Mouse (Mus musculus) limb, embryonic 13.5 days (tissue): ENCODE data around the gene Adprhl2. TPM values are rescaled to one million over a fixed set of nuclear protein-coding genes. Genes with fewer than 3 reads are reported as not detected.

Source experiments
- ATAC-seq: fragments of 200-750 bp; cut with Nextera tagmentation; 2 replicates; pipeline ENCODE4 v1.8.0; 2017; ENCODE audit warnings: low read depth, moderate number of reproducible peaks, moderate TSS enrichment; ENCODE audit not compliant: low FRiP score
- H3K27ac ChIP-seq: fragments of 300-500 bp; sonication (generic); 2 replicates; pipeline ENCODE4 v1.5.1; 2015; ENCODE audit warnings: inconsistent platforms, mild to moderate bottlenecking, moderate library complexity
- H3K27me3 ChIP-seq: fragments of 300-500 bp; sonication (generic); 2 replicates; pipeline ENCODE4 v1.6.1; 2015; ENCODE audit warnings: mild to moderate bottlenecking, inconsistent platforms
- H3K36me3 ChIP-seq: fragments of 300-500 bp; sonication (generic); 2 replicates; pipeline ENCODE4 v1.6.1; 2015; ENCODE audit warnings: inconsistent platforms, mild to moderate bottlenecking, moderate library complexity
- H3K4me1 ChIP-seq: fragments of 300-500 bp; sonication (generic); 2 replicates; pipeline ENCODE4 v1.6.1; 2015; ENCODE audit warnings: inconsistent platforms
- H3K4me2 ChIP-seq: fragments of 300-500 bp; sonication (generic); replicated peaks from 2 replicates; pipeline ENCODE4 v1.6.1; 2015; ENCODE audit warnings: inconsistent platforms, mild to moderate bottlenecking, moderate library complexity
- H3K4me3 ChIP-seq: fragments of 300-500 bp; sonication (generic); 2 replicates; pipeline ENCODE4 v1.5.1; 2015; ENCODE audit warnings: moderate library complexity, mild to moderate bottlenecking, inconsistent platforms
- H3K9ac ChIP-seq: fragments of 300-500 bp; sonication (generic); 2 replicates; pipeline ENCODE4 v1.6.1; 2015; ENCODE audit warnings: mild to moderate bottlenecking, inconsistent platforms
- H3K9me3 ChIP-seq: fragments of 300-500 bp; sonication (generic); 2 replicates; pipeline ENCODE4 v1.6.1; 2016; ENCODE audit warnings: inconsistent platforms
- WGBS: fragments of 180-500 bp; shearing (Covaris S2); methylation state at CpG from one replicate; pipeline ENCODE4 v1.1.7; 2015; 5-methylcytosine and 5-hydroxymethylcytosine counted together
- polyA plus RNA-seq: library from polyadenylated mRNA; unstranded; fragments of >200 nt; fragmentation: Nextera tagmentation; extraction: Ambion mirVana; gene quantifications from 2 replicates; pipeline ENCODE4 v1.2.1, GENCODE M21; 2015

Gene Adprhl2
- polyA plus RNA-seq, 1 experiment from 2014 or later = 91.5 TPM

DNA sequence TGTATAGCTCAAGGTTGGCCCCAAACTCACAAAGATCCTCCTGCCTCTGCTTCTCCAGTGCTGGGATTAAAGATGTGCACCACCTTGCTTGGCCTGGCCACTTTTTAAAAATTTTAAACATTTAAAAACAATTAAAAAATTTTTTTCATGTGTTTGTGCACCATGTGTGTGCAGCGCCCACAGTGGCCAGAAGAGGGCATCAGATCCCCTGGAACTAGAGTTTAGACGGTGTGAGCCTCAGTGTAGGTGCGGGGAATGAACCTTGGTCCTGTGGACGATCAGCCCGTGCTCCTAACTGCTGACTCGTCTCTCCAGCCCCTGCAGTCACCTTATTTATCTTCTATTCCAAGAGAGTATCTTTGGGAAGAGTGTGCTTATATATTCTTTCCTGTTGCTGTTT lies 15.4 kb downstream of the Adprhl2 start:
- Histone ChIP-seq H3K4me1 (peaks cover 26% of the 10 kb centered on the region), H3K4me3 (no peak overlapping the region), H3K36me3 (0 out of 2 replicates have a peak, but pooled peaks cover 5% of the 10 kb centered on the region), H3K9me3 (0 out of 2 replicates have a peak, but pooled peaks cover 7% of the 10 kb centered on the region), H3K27me3 (peaks cover 21% of the 10 kb centered on the region), H3K4me2 (no peak overlapping the region), H3K9ac (no peak overlapping the region), H3K27ac (no peak overlapping the region)
- 87% methylated on average over 6 of the region's 6 CpGs for WGBS
- no peak for ATAC-seq

DNA sequence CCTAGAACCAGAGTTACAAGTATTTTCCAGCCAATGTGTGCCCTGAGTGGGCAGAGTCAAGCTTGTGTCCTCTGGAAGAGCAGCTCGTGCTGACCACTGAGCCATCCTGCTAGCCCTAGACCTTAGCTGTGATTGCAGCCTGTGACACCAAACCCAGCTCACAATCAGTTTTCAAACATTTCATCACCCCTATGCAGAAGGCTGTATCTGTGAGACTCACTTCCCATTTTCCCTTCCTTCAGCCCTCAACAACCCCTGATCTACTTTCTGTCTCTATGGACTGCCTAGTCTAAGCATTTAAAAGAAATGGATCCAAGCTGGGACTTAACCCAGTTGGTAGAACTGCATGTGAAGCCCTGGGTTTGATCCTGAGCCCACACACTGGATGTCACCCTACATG lies 16.1 kb downstream of the Adprhl2 start:
- H3K27ac ChIP-seq = no peak overlapping the region
- 93% methylated on average over 1 of the region's 1 CpGs for WGBS
- H3K4me2 ChIP-seq = no peak overlapping the region
- H3K4me1 ChIP-seq = peaks cover 33% of the 10 kb centered on the region
- ATAC-seq = no peak
- H3K4me3 ChIP-seq = no peak overlapping the region
- peaks cover 27% of the 10 kb centered on the region for H3K27me3 ChIP-seq
- H3K9ac ChIP-seq = no peak overlapping the region
- H3K36me3 ChIP-seq = 0 out of 2 replicates have a peak, but pooled peaks cover 5% of the 10 kb centered on the region
- 0 out of 2 replicates have a peak, but pooled peaks cover 7% of the 10 kb centered on the region for H3K9me3 ChIP-seq

DNA sequence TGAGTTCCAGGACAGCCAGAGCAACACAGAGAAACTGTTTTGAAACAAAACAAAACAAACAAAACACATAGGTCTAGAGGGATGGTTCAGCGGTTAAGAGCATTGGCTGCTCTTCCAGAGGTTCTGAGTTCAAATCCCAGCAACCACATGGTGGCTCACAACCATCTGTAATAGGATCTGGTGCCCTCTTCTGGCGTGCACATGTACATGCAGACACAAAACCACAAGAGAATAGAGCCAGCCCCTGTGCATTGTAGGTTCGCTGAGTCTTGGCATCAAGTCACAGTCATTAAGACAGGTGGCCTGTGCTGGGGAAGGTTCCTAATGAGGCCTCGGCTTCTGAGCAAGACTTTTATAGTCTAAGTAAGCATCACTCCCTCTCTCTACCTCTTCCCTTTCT lies 17.6 kb downstream of the Adprhl2 start:
- H3K4me1 ChIP-seq = peaks cover 28% of the 10 kb centered on the region
- no peak overlapping the region for H3K4me3 ChIP-seq
- WGBS = 52% methylated on average over 4 of the region's 4 CpGs
- H3K9me3 ChIP-seq = 0 out of 2 replicates have a peak, but pooled peaks cover 7% of the 10 kb centered on the region
- no peak for ATAC-seq
- H3K4me2 ChIP-seq = no peak overlapping the region
- no peaks in the 10 kb centered on the region for H3K36me3 ChIP-seq
- no peak overlapping the region for H3K27ac ChIP-seq
- peaks cover 37% of the 10 kb centered on the region for H3K27me3 ChIP-seq
- H3K9ac ChIP-seq = no peak overlapping the region

DNA sequence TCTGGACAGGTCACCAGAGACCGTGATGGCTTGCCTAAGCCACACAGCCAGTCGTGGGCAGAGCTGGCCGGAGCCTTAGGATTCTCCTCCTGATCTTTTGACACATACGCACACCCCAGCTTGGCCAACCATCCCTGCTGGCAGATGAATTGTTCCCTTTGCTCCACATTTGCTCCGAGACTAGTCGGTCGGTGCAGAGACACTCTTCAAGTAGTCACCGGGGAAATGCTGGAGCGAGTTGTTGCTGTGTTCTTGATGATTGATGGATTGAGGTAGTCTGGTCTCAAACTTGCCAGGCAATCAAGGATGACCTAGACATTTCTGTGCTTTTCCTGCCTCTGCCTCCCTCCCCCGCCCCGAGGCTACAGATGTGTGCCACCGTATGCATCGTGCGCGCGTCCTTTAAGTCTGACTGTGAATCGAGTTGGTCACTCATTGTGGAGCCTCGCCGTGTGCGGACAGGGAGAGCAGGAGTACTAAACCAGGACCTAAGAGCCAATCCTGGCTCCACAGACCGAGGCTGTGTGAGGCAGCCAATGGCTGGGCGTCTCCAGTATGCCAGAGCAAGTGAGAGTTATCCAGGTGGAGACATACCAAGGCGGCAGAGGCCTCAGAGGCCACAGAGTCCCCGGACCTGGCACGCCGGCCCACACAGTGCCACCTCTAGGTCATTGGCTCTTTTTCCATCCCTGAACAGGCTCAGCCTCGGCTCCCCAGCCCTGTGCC lies 19.8 kb downstream of the Adprhl2 start:
- Histone ChIP-seq H3K27ac (peak overlapping the region; percentile 76), H3K4me3 (peak overlapping the region; percentile 44), H3K4me1 (peaks cover 38% of the 10 kb centered on the region), H3K4me2 (peak overlapping the region; percentile 82), H3K9ac (peak overlapping the region; percentile 57), H3K27me3 (peaks cover 51% of the 10 kb centered on the region), H3K36me3 (0 out of 2 replicates have a peak, but pooled peaks cover 5% of the 10 kb centered on the region), H3K9me3 (0 out of 2 replicates have a peak, but pooled peaks cover 7% of the 10 kb centered on the region)
- peak; percentile 6; the same call in 1 of the 2 replicates for ATAC-seq
- 6% methylated on average over 27 of the region's 27 CpGs for WGBS

DNA sequence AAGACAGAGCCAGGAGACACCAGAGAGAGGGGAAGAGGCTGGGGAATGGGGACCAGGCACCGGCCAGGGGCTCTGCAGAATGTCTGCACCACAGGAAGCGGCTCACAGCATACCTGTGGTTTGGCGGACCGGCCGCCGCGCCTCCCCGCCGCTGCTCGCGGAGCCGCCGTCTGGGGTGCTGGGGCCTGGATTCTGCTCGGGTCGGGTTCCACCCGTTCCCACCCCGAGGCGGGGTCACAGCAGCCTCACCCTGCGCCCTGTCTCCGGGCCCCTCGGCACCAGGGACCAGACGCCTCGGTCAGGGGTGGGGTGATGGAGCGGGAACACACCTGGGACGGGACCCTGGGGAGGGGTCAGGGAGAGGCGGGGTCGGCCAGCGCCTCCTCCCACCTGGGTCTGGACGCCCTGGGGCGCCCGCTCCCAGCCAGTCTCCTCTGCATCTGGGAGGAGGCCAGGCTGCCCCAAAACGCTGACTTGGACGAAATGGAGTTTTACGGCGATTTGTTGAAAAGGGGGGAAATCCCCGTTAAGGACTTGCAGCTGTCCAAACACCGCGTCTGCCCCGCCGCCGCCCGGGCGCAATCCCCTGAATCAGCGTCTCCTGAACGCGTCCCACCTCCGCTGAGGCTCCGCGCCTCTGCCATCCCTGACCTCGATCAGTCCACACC lies 20.5 kb downstream of the Adprhl2 start:
- peak overlapping the region; percentile 44 for H3K4me3 ChIP-seq
- 0 out of 2 replicates have a peak, but pooled peaks cover 6% of the 10 kb centered on the region for H3K9me3 ChIP-seq
- H3K4me2 ChIP-seq = peak overlapping the region; percentile 82
- H3K4me1 ChIP-seq = peaks cover 45% of the 10 kb centered on the region
- H3K9ac ChIP-seq = peak overlapping the region; percentile 57
- 1% methylated on average over 50 of the region's 50 CpGs for WGBS
- 0 out of 2 replicates have a peak, but pooled peaks cover 5% of the 10 kb centered on the region for H3K36me3 ChIP-seq
- peak overlapping the region; percentile 76 for H3K27ac ChIP-seq
- H3K27me3 ChIP-seq = peaks cover 51% of the 10 kb centered on the region
- ATAC-seq = peak; percentile 52

DNA sequence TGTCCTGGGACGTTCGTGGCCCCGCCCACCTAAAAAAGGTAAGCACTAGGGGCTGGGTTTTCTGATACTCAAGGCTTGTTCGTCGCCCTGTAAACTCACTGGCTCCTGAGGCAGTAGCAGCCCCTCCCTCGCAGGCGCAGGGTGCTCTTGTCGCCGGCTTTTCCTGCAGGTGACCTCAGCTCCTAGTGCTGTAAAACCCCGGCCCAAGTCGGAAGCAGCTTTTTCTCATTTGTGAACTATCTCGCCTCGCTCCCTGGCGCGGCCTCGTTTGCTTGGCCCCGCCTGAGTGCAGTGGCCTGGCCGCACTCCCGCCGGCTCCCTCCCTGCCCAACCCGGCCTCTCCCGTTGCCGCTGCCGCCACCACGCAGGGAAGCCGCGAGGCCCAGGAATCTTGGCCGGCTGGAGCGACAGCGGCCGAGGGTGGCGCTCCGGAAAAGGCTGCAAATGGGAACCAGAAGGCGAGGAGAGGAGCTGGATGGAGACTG lies 24.8 kb downstream of the Adprhl2 start:
- Histone ChIP-seq H3K27ac (peak overlapping the region; percentile 72), H3K9me3 (no peaks in the 10 kb centered on the region), H3K36me3 (0 out of 2 replicates have a peak, but pooled peaks cover 9% of the 10 kb centered on the region), H3K4me3 (peak overlapping the region; percentile 38), H3K4me2 (peak overlapping the region; percentile 72), H3K27me3 (peaks cover 42% of the 10 kb centered on the region), H3K4me1 (peaks cover 48% of the 10 kb centered on the region), H3K9ac (peak overlapping the region; percentile 63)
- ATAC-seq = peak; percentile 12; the same call in 1 of the 2 replicates
- WGBS = 0% methylated on average over 34 of the region's 34 CpGs

DNA sequence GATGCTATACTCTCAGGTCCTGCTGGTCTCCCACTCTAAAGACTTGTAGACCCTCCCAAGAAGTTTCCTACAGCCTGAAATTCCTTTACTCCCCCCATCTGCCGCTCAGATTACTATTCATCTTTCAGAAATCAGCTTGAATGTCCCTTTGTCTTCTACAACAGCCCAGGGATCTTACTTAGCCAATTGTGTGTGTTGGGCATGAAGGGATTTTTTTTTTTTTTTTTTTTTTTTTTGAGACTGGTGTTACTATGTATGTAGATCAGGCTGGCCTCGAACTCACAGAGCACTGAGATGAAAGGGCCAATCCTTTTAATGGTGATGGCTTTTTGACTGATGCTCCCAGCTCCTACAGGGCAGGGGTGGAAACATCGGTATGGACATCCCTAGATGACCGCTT lies 25.6 kb downstream of the Adprhl2 start:
- H3K4me3 ChIP-seq = no peak overlapping the region
- peaks cover 48% of the 10 kb centered on the region for H3K4me1 ChIP-seq
- ATAC-seq = no peak
- H3K9ac ChIP-seq = no peak overlapping the region
- no peaks in the 10 kb centered on the region for H3K9me3 ChIP-seq
- peaks cover 36% of the 10 kb centered on the region for H3K27me3 ChIP-seq
- 0 out of 2 replicates have a peak, but pooled peaks cover 9% of the 10 kb centered on the region for H3K36me3 ChIP-seq
- H3K4me2 ChIP-seq = peak overlapping the region; percentile 72
- no peak overlapping the region for H3K27ac ChIP-seq
- 45% methylated on average over 4 of the region's 4 CpGs for WGBS

DNA sequence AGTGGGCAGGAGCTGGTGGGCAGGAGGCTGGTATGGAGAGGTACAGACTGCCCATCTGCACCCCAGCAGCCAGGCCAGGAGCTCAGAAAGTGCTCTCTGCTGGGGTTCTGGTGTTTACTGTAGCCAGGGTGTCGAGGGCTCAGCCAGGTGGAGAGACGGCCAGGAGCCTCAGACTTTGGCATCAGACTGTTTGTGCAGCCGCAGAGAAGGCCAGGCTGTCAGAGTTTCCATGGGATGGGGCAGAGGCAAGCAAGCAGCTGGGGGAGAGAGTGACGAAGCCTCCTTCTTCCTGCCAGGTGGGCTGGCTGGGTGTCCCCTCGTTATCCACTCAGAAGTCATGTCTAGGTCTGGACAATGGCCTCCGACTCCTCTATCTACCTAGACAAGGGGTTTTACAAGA lies 26.4 kb downstream of the Adprhl2 start:
- ATAC-seq = no peak
- Histone ChIP-seq H3K9me3 (no peaks in the 10 kb centered on the region), H3K4me2 (no peak overlapping the region), H3K36me3 (0 out of 2 replicates have a peak, but pooled peaks cover 9% of the 10 kb centered on the region), H3K4me3 (no peak overlapping the region), H3K27ac (no peak overlapping the region), H3K4me1 (peaks cover 47% of the 10 kb centered on the region), H3K9ac (no peak overlapping the region), H3K27me3 (peaks cover 33% of the 10 kb centered on the region)
- WGBS = 63% methylated on average over 6 of the region's 6 CpGs

DNA sequence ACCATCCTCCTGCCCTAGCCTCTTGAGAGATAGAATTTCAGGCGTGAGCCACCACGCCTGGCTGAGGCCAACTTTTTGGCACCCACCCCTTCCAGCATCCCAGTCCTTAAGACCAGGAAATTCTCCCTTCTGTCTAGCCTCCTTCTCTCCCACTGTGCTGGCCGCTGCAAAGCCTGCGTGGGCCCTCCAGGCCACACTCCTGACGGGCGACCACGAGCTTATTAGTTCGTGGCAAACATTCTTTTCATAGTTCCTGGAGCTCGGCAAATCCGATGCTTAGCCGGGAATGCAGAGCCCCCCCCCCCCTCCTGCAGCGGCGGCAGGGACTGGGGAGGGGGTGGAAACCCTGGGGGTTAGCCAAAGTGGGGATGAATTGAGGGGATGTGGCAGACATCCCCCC lies 30.3 kb downstream of the Adprhl2 start:
- peak overlapping the region; percentile 7; the same call in 1 of the 2 replicates for H3K4me3 ChIP-seq
- 0 out of 2 replicates have a peak, but pooled peaks cover 4% of the 10 kb centered on the region for H3K36me3 ChIP-seq
- H3K9ac ChIP-seq = peak overlapping the region; percentile 54
- peak overlapping the region; percentile 38 for H3K4me2 ChIP-seq
- ATAC-seq = 0 out of 2 replicates have a peak, but pooled peaks have one; percentile 9
- peaks cover 50% of the 10 kb centered on the region for H3K27me3 ChIP-seq
- H3K4me1 ChIP-seq = peaks cover 58% of the 10 kb centered on the region
- H3K9me3 ChIP-seq = no peaks in the 10 kb centered on the region; the same call in 1 of the 2 replicates
- peak overlapping the region; percentile 67 for H3K27ac ChIP-seq
- 8% methylated on average over 11 of the region's 13 CpGs for whole genome bisulfite sequencing

DNA sequence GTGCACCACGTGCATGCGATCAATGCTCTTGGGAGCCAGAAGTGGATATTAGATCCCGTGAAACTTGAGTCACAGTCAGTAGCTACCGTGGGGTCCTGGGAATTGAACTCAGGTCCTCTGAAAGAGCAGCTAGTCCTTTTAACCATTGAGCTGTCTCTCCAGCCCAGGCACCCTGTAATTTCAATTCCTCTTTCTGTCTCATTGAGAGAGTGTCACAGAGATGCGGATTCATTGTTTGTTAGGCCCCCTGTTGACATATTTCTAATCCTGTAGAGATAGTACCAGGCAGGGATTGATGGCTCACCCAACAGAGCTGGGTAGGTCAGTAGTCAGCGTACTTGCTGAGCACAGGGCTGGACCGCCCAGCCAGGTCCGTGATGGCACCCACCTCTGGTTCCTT lies 31.2 kb downstream of the Adprhl2 start:
- Histone ChIP-seq H3K4me2 (no peak overlapping the region), H3K4me3 (no peak overlapping the region), H3K27ac (peak overlapping the region; percentile 10; the same call in 1 of the 2 replicates), H3K36me3 (0 out of 2 replicates have a peak, but pooled peaks cover 4% of the 10 kb centered on the region), H3K9me3 (peaks cover 6% of the 10 kb centered on the region; the same call in 1 of the 2 replicates), H3K4me1 (peaks cover 55% of the 10 kb centered on the region), H3K9ac (no peak overlapping the region; the same call in 1 of the 2 replicates), H3K27me3 (peaks cover 55% of the 10 kb centered on the region)
- no peak for ATAC-seq
- WGBS = 75% methylated on average over 8 of the region's 8 CpGs

DNA sequence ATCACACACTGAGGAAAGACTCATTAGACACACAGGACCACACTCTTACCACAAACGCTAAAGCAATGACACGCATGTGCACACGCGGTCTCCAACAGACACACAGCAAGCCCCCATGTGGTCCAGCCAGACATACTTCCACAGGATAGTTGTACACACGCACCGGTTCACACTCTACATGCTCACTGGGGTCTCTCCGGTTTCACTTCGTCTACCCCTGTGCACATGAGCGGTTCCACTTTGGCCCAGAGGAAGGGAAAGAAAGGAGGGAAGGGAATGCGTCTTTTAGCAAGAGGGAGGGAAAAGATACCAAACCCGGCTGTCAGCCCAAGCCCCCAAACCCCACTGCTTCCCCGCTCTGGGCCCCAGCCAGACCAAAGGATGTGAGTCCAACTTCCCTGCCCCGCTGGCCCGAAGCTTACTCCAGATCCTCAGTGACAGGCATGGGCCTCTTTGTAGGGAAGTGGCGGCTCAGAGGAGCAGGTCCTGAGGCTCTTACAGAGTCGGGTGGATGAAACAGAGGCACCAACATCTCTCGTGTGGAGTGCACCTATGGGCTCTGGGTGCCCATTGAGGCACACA lies 33.3 kb downstream of the Adprhl2 start:
- peaks cover 58% of the 10 kb centered on the region for H3K4me1 ChIP-seq

More for the DNA sequence above, 33.3 kb downstream of the Adprhl2 start:
- Histone ChIP-seq H3K4me2 (peak overlapping the region; percentile 73), H3K9me3 (peaks cover 6% of the 10 kb centered on the region; the same call in 1 of the 2 replicates), H3K36me3 (0 out of 2 replicates have a peak, but pooled peaks cover 4% of the 10 kb centered on the region), H3K27ac (peak overlapping the region; percentile 40; the same call in 1 of the 2 replicates), H3K4me3 (peak overlapping the region; percentile 59), H3K27me3 (peaks cover 66% of the 10 kb centered on the region), H3K9ac (peak overlapping the region; percentile 79; the same call in 1 of the 2 replicates)
- 35% methylated on average over 17 of the region's 17 CpGs for WGBS
- no peak for ATAC-seq
